Mouse (Mus musculus) megakaryocyte-erythroid progenitor cell, adult 5-6 weeks (primary cell): ENCODE measurements around the gene Caps2. TPM values are rescaled to one million over a fixed set of nuclear protein-coding genes. Genes with fewer than 3 reads are reported as not detected.

Experiments
- total RNA-seq, 2 experiments: library from RNA; stranded (forward) in 1 of 2; stranded (reverse) in 1 of 2; fragments of 200-1000, 215-1000 nt in 1 of 2; fragments of >200 nt in 1 of 2; fragmentation: Nextera tagmentation in 1 of 2; gene quantifications; 2 replicates each; pipeline ENCODE4 v1.2.3; 2014 to 2017

The Caps2 gene
- total RNA-seq, 2 experiments from 2014 or later, result not detected

Other genes with a start within 250 kb of the Caps2 start
- 46.6 and 62.5 TPM in 2 replicates for gene Krr1, start 191.0 kb upstream of the Caps2 start, total RNA-seq (2014; fragmentation: Nextera tagmentation)
- 66.1 and 67.9 TPM in 2 replicates for gene Krr1, start 191.0 kb upstream of the Caps2 start, total RNA-seq (2017)
- 15.4 and 18.4 TPM in 2 replicates for gene Glipr1, start 161.0 kb upstream of the Caps2 start, total RNA-seq (2014; fragmentation: Nextera tagmentation)
- 21.0 and 54.2 TPM in 2 replicates for gene Glipr1, start 161.0 kb upstream of the Caps2 start, total RNA-seq (2017)
- not detected in 2 replicates for gene Glipr1l1, start 103.4 kb upstream of the Caps2 start, total RNA-seq (2014; fragmentation: Nextera tagmentation)
- not detected in 2 replicates for gene Glipr1l1, start 103.4 kb upstream of the Caps2 start, total RNA-seq (2017)
- gene Glipr1l2, start 80.3 kb upstream of the Caps2 start, total RNA-seq (2014; fragmentation: Nextera tagmentation), result not detected in 2 replicates
- not detected in 2 replicates for gene Glipr1l2, start 80.3 kb upstream of the Caps2 start, total RNA-seq (2017)
- not detected in 2 replicates for gene Glipr1l3, start 3.3 kb upstream of the Caps2 start, total RNA-seq (2014; fragmentation: Nextera tagmentation)
- not detected in 2 replicates for gene Glipr1l3, start 3.3 kb upstream of the Caps2 start, total RNA-seq (2017)
- gene Kcnc2, start 107.5 kb downstream of the Caps2 start, total RNA-seq (2014; fragmentation: Nextera tagmentation), result not detected in 2 replicates
- gene Kcnc2, start 107.5 kb downstream of the Caps2 start, total RNA-seq (2017), result not detected in 2 replicates